Mouse (Mus musculus) embryonic facial prominence, embryonic 15.5 days (tissue): ENCODE data around the gene Rabep2. TPM values are rescaled to one million over a fixed set of nuclear protein-coding genes. Genes with fewer than 3 reads are reported as not detected.
A peak's percentile ranks its signal among the peaks of the same experiment; 100 is the strongest.
"Not testable (repeated sequence)": the region's sequence is repeated elsewhere in the genome, so short reads cannot be mapped to it uniquely, and the experiment has no call there.

Source experiments
- ATAC-seq: fragments of 200-750 bp; cut with Nextera tagmentation; 2 replicates; pipeline ENCODE4 v1.8.0; 2017; ENCODE audit warnings: low read depth, moderate TSS enrichment; ENCODE audit not compliant: insufficient number of reproducible peaks, low FRiP score, low TSS enrichment
- H3K27ac ChIP-seq: fragments of 300-500 bp; sonication (generic); replicated peaks from 2 replicates; pipeline ENCODE4 v1.5.1; 2015; ENCODE audit warnings: mild to moderate bottlenecking, inconsistent platforms
- H3K27me3 ChIP-seq: fragments of 300-500 bp; sonication (generic); 2 replicates; pipeline ENCODE4 v1.6.1; 2015; ENCODE audit warnings: inconsistent platforms
- H3K36me3 ChIP-seq: fragments of 300-500 bp; sonication (generic); 2 replicates; pipeline ENCODE4 v1.6.1; 2015; ENCODE audit warnings: mild to moderate bottlenecking, inconsistent platforms
- H3K4me1 ChIP-seq: fragments of 300-500 bp; sonication (generic); 2 replicates; pipeline ENCODE4 v1.6.1; 2015; ENCODE audit warnings: inconsistent platforms
- H3K4me2 ChIP-seq: fragments of 300-500 bp; sonication (generic); replicated peaks from 2 replicates; pipeline ENCODE4 v1.6.1; 2015; ENCODE audit warnings: mild to moderate bottlenecking, inconsistent platforms
- H3K4me3 ChIP-seq: fragments of 300-500 bp; sonication (generic); replicated peaks from 2 replicates; pipeline ENCODE4 v1.5.1; 2015; ENCODE audit warnings: mild to moderate bottlenecking, inconsistent platforms
- H3K9ac ChIP-seq: fragments of 300-500 bp; sonication (generic); 2 replicates; pipeline ENCODE4 v1.6.1; 2015; ENCODE audit warnings: inconsistent platforms
- H3K9me3 ChIP-seq: fragments of 300-500 bp; sonication (generic); replicated peaks from 2 replicates; pipeline ENCODE4 v1.6.1; 2016; ENCODE audit warnings: inconsistent platforms
- WGBS: fragments of 180-500 bp; shearing (Covaris S2); methylation state at CpG from one replicate; pipeline ENCODE4 v1.1.7; 2015; 5-methylcytosine and 5-hydroxymethylcytosine counted together
- polyA plus RNA-seq: library from polyadenylated mRNA; unstranded; fragments of >200 nt; fragmentation: Nextera tagmentation; extraction: Ambion mirVana; gene quantifications from 2 replicates; pipeline ENCODE4 v1.2.1, GENCODE M21; 2015

Rabep2 gene
- polyA plus RNA-seq, 1 experiment from 2014 or later = 38.1 TPM

- H3K9me3 ChIP-seq = no peaks in the 10 kb centered on the region
- no peak overlapping the region; the same call in 1 of the 2 replicates for H3K9ac ChIP-seq
- peaks cover 41% of the 10 kb centered on the region for H3K36me3 ChIP-seq
- H3K27me3 ChIP-seq = no peaks in the 10 kb centered on the region
- peak overlapping the region; percentile 71 for H3K4me2 ChIP-seq
- no peak for ATAC-seq
- 64% methylated on average over 9 of the region's 9 CpGs for WGBS
- no peak overlapping the region for H3K27ac ChIP-seq
- H3K4me1 ChIP-seq = peaks cover 28% of the 10 kb centered on the region
- peak overlapping the region; percentile 89 for H3K4me3 ChIP-seq
Measured at GRCm38 (mm10) chr7:126473470-126474086, 45.0 kb downstream of the Rabep2 start.

GRCm38 (mm10) chr7:126474486-126474955 is 46.0 kb downstream of the Rabep2 start:
- under 1% methylated on average over 27 of the region's 27 CpGs for WGBS
- Histone ChIP-seq H3K4me1 (peaks cover 28% of the 10 kb centered on the region), H3K27ac (peak overlapping the region; percentile 95), H3K4me3 (peak overlapping the region; percentile 89), H3K9me3 (no peaks in the 10 kb centered on the region), H3K9ac (peak overlapping the region; percentile 98), H3K36me3 (peaks cover 32% of the 10 kb centered on the region), H3K4me2 (peak overlapping the region; percentile 71), H3K27me3 (no peaks in the 10 kb centered on the region)
- 0 out of 2 replicates have a peak, but pooled peaks have one; percentile 29 for ATAC-seq

- Histone ChIP-seq H3K27me3 (no peaks in the 10 kb centered on the region), H3K4me2 (peak within 1 kb of the TSS; percentile 71), H3K9me3 (no peaks in the 10 kb centered on the region), H3K36me3 (peaks cover 26% of the 10 kb centered on the region), H3K4me3 (peak within 1 kb of the TSS; percentile 89), H3K4me1 (peaks cover 28% of the 10 kb centered on the region), H3K27ac (peak within 1 kb of the TSS; percentile 95), H3K9ac (peak within 1 kb of the TSS; percentile 98)
- under 1% methylated on average over 53 of the region's 53 CpGs for WGBS
- ATAC-seq = peak; percentile 90
Measured at GRCm38 (mm10) chr7:126474993-126475581, 46.5 kb downstream of the Rabep2 start, which contains the start of gene Sh2b1. Gene Sh2b1, minus strand, starts transcription at chr7:126475424.

GRCm38 (mm10) chr7:126481699-126482098 is 53.1 kb downstream of the Rabep2 start:
- no peak for ATAC-seq

GRCm38 (mm10) chr7:126482392-126482871 is 53.9 kb downstream of the Rabep2 start:
- peak overlapping the region; percentile 79 for H3K27ac ChIP-seq
- H3K9ac ChIP-seq = 0 out of 2 replicates have a peak overlapping the region, but pooled peaks have one; percentile 23
- H3K4me1 ChIP-seq = 0 out of 2 replicates have a peak, but pooled peaks cover 2% of the 10 kb centered on the region
- WGBS = 0% methylated on average over 23 of the region's 23 CpGs
- H3K4me3 ChIP-seq = peak overlapping the region; percentile 35
- H3K36me3 ChIP-seq = no peaks in the 10 kb centered on the region
- H3K27me3 ChIP-seq = no peaks in the 10 kb centered on the region
- H3K9me3 ChIP-seq = no peaks in the 10 kb centered on the region
- peak overlapping the region; percentile 69 for H3K4me2 ChIP-seq
- ATAC-seq = peak; percentile 85

More at GRCm38 (mm10) chr7:126481699-126482098, 53.1 kb downstream of the Rabep2 start:
- no peaks in the 10 kb centered on the region for H3K27me3 ChIP-seq
- H3K27ac ChIP-seq = no peak overlapping the region
- no peak overlapping the region for H3K4me3 ChIP-seq
- no peak overlapping the region for H3K9ac ChIP-seq
- WGBS = 25% methylated on average over 5 of the region's 5 CpGs
- H3K36me3 ChIP-seq = no peaks in the 10 kb centered on the region
- H3K4me2 ChIP-seq = no peak overlapping the region
- H3K9me3 ChIP-seq = no peaks in the 10 kb centered on the region
- H3K4me1 ChIP-seq = 0 out of 2 replicates have a peak, but pooled peaks cover 2% of the 10 kb centered on the region

DNA sequence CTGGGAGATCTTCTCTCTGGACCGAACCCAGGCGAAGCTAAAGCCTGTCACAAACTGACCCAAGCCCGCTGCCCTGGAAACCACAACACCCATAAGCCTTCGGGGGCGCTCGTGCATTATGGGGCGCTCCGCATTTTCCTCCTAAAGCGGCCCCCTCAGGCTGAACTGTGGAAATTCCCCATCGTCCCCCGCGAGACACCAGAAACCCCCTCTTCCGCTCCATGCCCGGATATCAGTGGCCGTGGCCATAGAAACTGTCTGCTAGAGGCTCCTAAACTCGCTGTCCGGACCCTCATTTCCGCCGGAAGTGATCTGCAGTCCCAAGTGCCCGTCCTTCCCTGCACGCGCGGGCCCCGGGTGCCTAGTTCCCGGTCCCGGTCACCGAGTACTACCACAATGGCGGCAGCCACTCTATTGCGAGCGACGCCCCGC is 58.5 kb downstream of the Rabep2 start, which contains the start of gene Tufm:
TSS of gene Tufm (plus strand) at position 310 of the 432 bp plus-strand sequence.
- H3K9me3 ChIP-seq = no peaks in the 10 kb centered on the region
- H3K27me3 ChIP-seq = no peaks in the 10 kb centered on the region
- WGBS = under 1% methylated on average over 32 of the region's 32 CpGs
- H3K9ac ChIP-seq = peak within 1 kb of the TSS; percentile 62
- H3K36me3 ChIP-seq = peaks cover 32% of the 10 kb centered on the region
- peak; percentile 93 for ATAC-seq
- H3K27ac ChIP-seq = peak within 1 kb of the TSS; percentile 79
- peak within 1 kb of the TSS; percentile 75 for H3K4me2 ChIP-seq
- peak within 1 kb of the TSS; percentile 74 for H3K4me3 ChIP-seq
- H3K4me1 ChIP-seq = peaks cover 11% of the 10 kb centered on the region

DNA sequence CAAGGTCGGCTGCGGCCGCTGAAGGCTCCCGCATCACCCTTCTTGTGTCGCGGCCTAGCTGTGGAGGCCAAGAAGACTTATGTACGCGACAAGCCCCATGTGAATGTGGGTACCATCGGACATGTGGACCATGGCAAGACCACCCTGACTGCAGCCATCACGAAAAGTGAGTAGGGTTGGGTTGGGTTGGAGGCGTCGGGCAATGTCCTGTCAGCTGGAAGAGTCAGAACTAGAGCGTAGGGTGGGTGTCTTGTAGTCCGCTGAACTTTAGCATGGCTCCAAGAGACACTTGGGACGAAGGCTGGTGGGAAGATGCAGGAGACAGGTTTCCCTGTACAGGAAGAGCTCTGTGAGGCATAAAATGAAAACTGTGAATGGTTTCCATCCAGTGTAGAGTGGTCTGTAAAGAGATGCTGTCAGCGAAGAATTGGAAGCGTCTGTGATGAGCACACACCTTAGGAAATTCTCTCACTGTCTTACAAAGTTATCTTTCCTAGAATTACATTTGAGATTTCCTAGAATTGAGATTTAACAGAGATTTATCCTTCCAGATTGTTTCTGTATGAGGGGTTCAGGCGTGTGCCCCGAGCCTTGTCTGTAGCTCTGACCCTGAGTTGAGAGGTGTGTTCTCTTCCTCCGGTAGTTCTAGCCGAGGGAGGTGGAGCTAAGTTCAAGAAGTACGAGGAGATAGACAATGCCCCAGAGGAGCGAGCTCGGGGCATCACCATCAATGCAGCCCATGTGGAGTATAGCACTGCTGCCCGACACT is 59.2 kb downstream of the Rabep2 start:
- Histone ChIP-seq H3K4me2 (peak overlapping the region; percentile 75), H3K4me1 (peaks cover 11% of the 10 kb centered on the region), H3K9ac (peak overlapping the region; percentile 62), H3K36me3 (peaks cover 39% of the 10 kb centered on the region), H3K4me3 (peak overlapping the region; percentile 74)
- H3K9me3 ChIP-seq, H3K27me3 ChIP-seq, H3K27ac ChIP-seq, ATAC-seq: not testable (repeated sequence)
- 13% methylated on average over 25 of the region's 25 CpGs for WGBS

- Histone ChIP-seq H3K9me3 (no peaks in the 10 kb centered on the region), H3K27me3 (no peaks in the 10 kb centered on the region), H3K27ac (no peak overlapping the region), H3K4me2 (no peak overlapping the region), H3K36me3 (peaks cover 71% of the 10 kb centered on the region), H3K4me3 (no peak overlapping the region), H3K9ac (no peak overlapping the region), H3K4me1 (peaks cover 9% of the 10 kb centered on the region)
- WGBS = 80% methylated on average over 1 of the region's 1 CpGs
- ATAC-seq = no peak
Measured at GRCm38 (mm10) chr7:126491005-126491404, 62.4 kb downstream of the Rabep2 start.

- no peak overlapping the region for H3K27ac ChIP-seq
- 58% methylated on average over 11 of the region's 11 CpGs for WGBS
- H3K36me3 ChIP-seq = peaks cover 81% of the 10 kb centered on the region
- H3K9me3 ChIP-seq = no peaks in the 10 kb centered on the region
- no peak overlapping the region for H3K9ac ChIP-seq
- H3K4me1 ChIP-seq = peaks cover 9% of the 10 kb centered on the region
- H3K27me3 ChIP-seq = no peaks in the 10 kb centered on the region
- ATAC-seq = no peak
- H3K4me2 ChIP-seq = no peak overlapping the region
- no peak overlapping the region for H3K4me3 ChIP-seq
Measured at GRCm38 (mm10) chr7:126491973-126492372, 63.4 kb downstream of the Rabep2 start.

DNA sequence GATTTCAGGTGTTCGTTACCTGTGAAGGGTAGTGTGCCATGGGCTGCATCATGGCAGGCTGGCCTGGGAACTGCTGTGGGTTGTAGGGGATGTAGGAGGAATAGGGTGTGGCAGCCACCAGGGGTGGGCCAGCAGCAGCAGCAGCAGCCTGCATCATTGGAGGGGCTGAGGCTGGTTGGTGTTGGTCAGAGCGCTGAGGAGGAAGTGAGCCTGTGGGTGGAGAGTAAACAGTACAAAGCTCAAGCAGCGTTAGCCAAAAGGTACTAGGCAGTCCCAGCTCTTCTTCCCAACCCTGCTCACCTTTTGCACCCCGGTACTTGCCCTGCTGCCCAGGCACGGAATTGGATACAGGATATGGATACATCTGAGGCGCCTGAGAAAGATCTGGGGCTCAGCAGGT is 65.6 kb downstream of the Rabep2 start:
- ATAC-seq = no peak
- no peak overlapping the region for H3K27ac ChIP-seq
- no peaks in the 10 kb centered on the region for H3K27me3 ChIP-seq
- H3K9me3 ChIP-seq = no peaks in the 10 kb centered on the region
- H3K4me3 ChIP-seq = no peak overlapping the region
- peaks cover 95% of the 10 kb centered on the region for H3K36me3 ChIP-seq
- WGBS = 80% methylated on average over 6 of the region's 6 CpGs
- H3K4me2 ChIP-seq = no peak overlapping the region
- no peak overlapping the region for H3K9ac ChIP-seq
- H3K4me1 ChIP-seq = no peaks in the 10 kb centered on the region

DNA sequence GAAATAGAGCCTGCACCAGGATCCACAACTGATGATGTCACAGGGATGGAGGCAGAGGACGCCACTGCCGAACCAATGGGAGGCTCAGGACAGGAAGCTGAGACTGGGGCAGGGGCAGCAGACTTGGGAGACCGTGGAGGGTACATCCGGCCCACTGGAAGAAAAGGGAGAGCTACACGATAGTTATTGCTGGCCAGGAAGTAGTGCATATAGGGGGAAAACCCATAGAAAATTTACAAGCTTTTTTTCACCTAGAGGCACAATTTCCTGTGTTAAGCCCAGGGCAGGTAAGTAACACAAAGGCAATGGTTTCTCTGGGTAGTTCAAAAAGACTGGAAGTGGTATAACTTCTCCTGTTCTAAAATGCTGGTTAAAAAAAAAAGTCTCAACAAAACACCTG is 67.9 kb downstream of the Rabep2 start:
- no peaks in the 10 kb centered on the region for H3K9me3 ChIP-seq
- no peak for ATAC-seq
- peaks cover 9% of the 10 kb centered on the region; the same call in 1 of the 2 replicates for H3K4me1 ChIP-seq
- no peak overlapping the region for H3K4me3 ChIP-seq
- no peak overlapping the region for H3K27ac ChIP-seq
- H3K9ac ChIP-seq = no peak overlapping the region
- peaks cover 96% of the 10 kb centered on the region for H3K36me3 ChIP-seq
- H3K4me2 ChIP-seq = no peak overlapping the region
- WGBS = 83% methylated on average over 5 of the region's 5 CpGs
- no peaks in the 10 kb centered on the region for H3K27me3 ChIP-seq
